Mouse (Mus musculus) neutrophil, adult 5-6 weeks (primary cell): Measurements from ENCODE around the gene Olr1. TPM values are rescaled to one million over a fixed set of nuclear protein-coding genes. Genes with fewer than 3 reads are reported as not detected.
A peak's percentile ranks its signal among the peaks of the same experiment; 100 is the strongest.

ENCODE experiments used
- ATAC-seq: fragments of 151-379, 151-347 bp; 2 replicates; pipeline ENCODE4 v1.8.0; 2017; ENCODE audit warnings: mild to moderate bottlenecking, moderate TSS enrichment; ENCODE audit not compliant: insufficient number of reproducible peaks, poor library complexity, low FRiP score, severe bottlenecking; ENCODE audit errors: extremely low read depth
- total RNA-seq: library from RNA; stranded (forward); fragments of 200-1000 nt; gene quantifications from 2 replicates; pipeline ENCODE4 v1.2.3, GENCODE M21; 2017

The Olr1 gene
- total RNA-seq, 1 experiment from 2014 or later = 2.2 TPM

- no peak for ATAC-seq
These were observed 7.4 kb upstream of the Olr1 start for GRCm38 (mm10) chr6:129514376-129514775.

- ATAC-seq = no peak
These were observed 6.4 kb upstream of the Olr1 start for GRCm38 (mm10) chr6:129513409-129513808.

- no peak for ATAC-seq
These were observed 5.9 kb upstream of the Olr1 start for GRCm38 (mm10) chr6:129512868-129513267.

- no peak for ATAC-seq
These were observed 5.4 kb upstream of the Olr1 start, which contains the start of gene Tmem52b for GRCm38 (mm10) chr6:129512367-129512766. Gene Tmem52b (plus strand): TSS chr6:129512555.

- no peak for ATAC-seq
These were observed 3.4 kb upstream of the Olr1 start for GRCm38 (mm10) chr6:129510120-129510911.

GRCm38 (mm10) chr6:129503471-129503870 is 3.5 kb downstream of the Olr1 start:
- no peak for ATAC-seq

GRCm38 (mm10) chr6:129499516-129499915 is 7.4 kb downstream of the Olr1 start:
- peak; percentile 39; the same call in 1 of the 2 replicates for ATAC-seq

GRCm38 (mm10) chr6:129497345-129498218 is 9.4 kb downstream of the Olr1 start:
- peak; percentile 73; the same call in 1 of the 2 replicates for ATAC-seq

GRCm38 (mm10) chr6:129494924-129495323 is 12.0 kb downstream of the Olr1 start:
- ATAC-seq = peak; percentile 65; the same call in 1 of the 2 replicates

- no peak for ATAC-seq
These were observed 26.6 kb downstream of the Olr1 start for GRCm38 (mm10) chr6:129480089-129480958.

GRCm38 (mm10) chr6:129476404-129477126 is 30.4 kb downstream of the Olr1 start:
- peak; percentile 70 for ATAC-seq

- peak; percentile 39; the same call in 1 of the 2 replicates for ATAC-seq
These were observed 34.3 kb downstream of the Olr1 start for GRCm38 (mm10) chr6:129472627-129473026.

GRCm38 (mm10) chr6:129471386-129471785 is 35.6 kb downstream of the Olr1 start:
- peak; percentile 70 for ATAC-seq

- no peak for ATAC-seq
These were observed 55.4 kb downstream of the Olr1 start, which contains the start of gene Clec1a for GRCm38 (mm10) chr6:129451411-129452039. Gene Clec1a (minus strand): TSS chr6:129452000.

- ATAC-seq = no peak
These were observed 57.2 kb downstream of the Olr1 start for GRCm38 (mm10) chr6:129449743-129450142.

GRCm38 (mm10) chr6:129438033-129438432 is 68.9 kb downstream of the Olr1 start:
- ATAC-seq = no peak

GRCm38 (mm10) chr6:129436025-129436424 is 70.9 kb downstream of the Olr1 start:
- ATAC-seq = peak; percentile 51; the same call in 1 of the 2 replicates
